Mouse (Mus musculus) retina, embryonic 14.5 days (tissue): ENCODE results near the gene Iqcf1.
"Not testable (repeated sequence)": the region's sequence is repeated elsewhere in the genome, so short reads cannot be mapped to it uniquely, and the experiment has no call there.

Source experiments
- DNase-seq: peaks from one replicate; pipeline ENCODE4 v3.0.0-alpha.2; 2015; ENCODE audit warnings: low spot score

Iqcf1 gene

GRCm38 (mm10) chr9:106483606-106484005, 16.2 kb upstream of the Iqcf1 start:
- DNase-seq, result no peak

GRCm38 (mm10) chr9:106485076-106485475, 14.7 kb upstream of the Iqcf1 start:
- DNase-seq, result no peak

GRCm38 (mm10) chr9:106487602-106488001, 12.2 kb upstream of the Iqcf1 start:
- not testable (repeated sequence) for DNase-seq

- no peak for DNase-seq
Observed at GRCm38 (mm10) chr9:106501846-106502245, 2.1 kb downstream of the Iqcf1 start.

- no peak for DNase-seq
Observed at GRCm38 (mm10) chr9:106504246-106504645, 4.5 kb downstream of the Iqcf1 start.

GRCm38 (mm10) chr9:106509356-106509755, 9.6 kb downstream of the Iqcf1 start:
- no peak for DNase-seq

- no peak for DNase-seq
Observed at GRCm38 (mm10) chr9:106512729-106513450, 13.1 kb downstream of the Iqcf1 start.

GRCm38 (mm10) chr9:106513566-106513965, 13.8 kb downstream of the Iqcf1 start:
- no peak for DNase-seq

GRCm38 (mm10) chr9:106514273-106514672, 14.5 kb downstream of the Iqcf1 start, which contains the start of gene Iqcf5:
Gene Iqcf5 (plus strand): TSS chr9:106514573.
- DNase-seq, result no peak

- DNase-seq, result no peak
Observed at GRCm38 (mm10) chr9:106519433-106519832, 19.7 kb downstream of the Iqcf1 start.

GRCm38 (mm10) chr9:106519909-106520308, 20.1 kb downstream of the Iqcf1 start:
- DNase-seq, result no peak

GRCm38 (mm10) chr9:106531833-106532232, 32.1 kb downstream of the Iqcf1 start:
- peak; percentile 72 for DNase-seq

GRCm38 (mm10) chr9:106534296-106534695, 34.5 kb downstream of the Iqcf1 start:
- DNase-seq, result no peak

- DNase-seq, result no peak
Observed at GRCm38 (mm10) chr9:106534975-106535374, 35.2 kb downstream of the Iqcf1 start.
